Mouse (Mus musculus): Measurements from ENCODE around the gene Pdcl3. TPM values are rescaled to one million over a fixed set of nuclear protein-coding genes. Genes with fewer than 3 reads are reported as not detected.
A peak's percentile ranks its signal among the peaks of the same experiment; 100 is the strongest.

Pdcl3 gene
- polyA plus RNA-seq, 1 experiment from 2014 or later = 139 TPM

GRCm38 (mm10) chr1:38972986-38973592 lies 12.3 kb upstream of the Pdcl3 start:
- no peak for DNase-seq (ENCODE audit: low spot score)
- Histone ChIP-seq H3K27me3 (replicated peaks; ENCODE audit: insufficient read depth, low read length) (no peaks in the 10 kb centered on the region), H3K9ac (replicated peaks; ENCODE audit: low read depth) (no peak overlapping the region), H3K9me3 (ENCODE audit: low read length) (no peaks in the 10 kb centered on the region), H3K27ac (ENCODE audit: low read length) (no peak overlapping the region), H3K36me3 (ENCODE audit: insufficient read depth, low read length) (no peaks in the 10 kb centered on the region), H3K4me1 (ENCODE audit: insufficient read depth, low read depth, low read length) (no peaks in the 10 kb centered on the region), H3K4me3 (ENCODE audit: low read depth, low read length) (no peak overlapping the region), H3K4me2 (replicated peaks; ENCODE audit: low read depth, low read length) (no peak overlapping the region)
- no peak for TF ChIP-seq EP300 (IDR thresholded peaks at IDR 0.05)
- TF ChIP-seq CTCF (IDR thresholded peaks at IDR 0.05) = no peak
- WGBS = 69% methylated on average over 9 of the region's 9 CpGs
- ATAC-seq = no peak

GRCm38 (mm10) chr1:38979953-38980352 lies 5.5 kb upstream of the Pdcl3 start:
- H3K4me1 ChIP-seq (ENCODE audit: insufficient read depth, low read depth, low read length) = no peaks in the 10 kb centered on the region
- H3K36me3 ChIP-seq (ENCODE audit: insufficient read depth, low read length) = no peaks in the 10 kb centered on the region
- H3K4me2 ChIP-seq (replicated peaks; ENCODE audit: low read depth, low read length) = no peak overlapping the region
- H3K9ac ChIP-seq (replicated peaks; ENCODE audit: low read depth) = no peak overlapping the region
- H3K27me3 ChIP-seq (replicated peaks; ENCODE audit: insufficient read depth, low read length) = no peaks in the 10 kb centered on the region
- ATAC-seq (no peak), DNase-seq (ENCODE audit: low spot score) (no peak)
- no peak overlapping the region for H3K27ac ChIP-seq (ENCODE audit: low read length)
- WGBS = 70% methylated on average over 7 of the region's 7 CpGs
- H3K9me3 ChIP-seq (ENCODE audit: low read length) = no peaks in the 10 kb centered on the region
- TF ChIP-seq EP300 (IDR thresholded peaks at IDR 0.05) (no peak), CTCF (IDR thresholded peaks at IDR 0.05) (no peak)
- H3K4me3 ChIP-seq (ENCODE audit: low read depth, low read length) = no peak overlapping the region

GRCm38 (mm10) chr1:38983870-38984269 lies 1.5 kb upstream of the Pdcl3 start:
- DNase-seq (ENCODE audit: low spot score) (no peak), ATAC-seq (no peak)
- no peaks in the 10 kb centered on the region for H3K36me3 ChIP-seq (ENCODE audit: insufficient read depth, low read length)
- no peak overlapping the region for H3K27ac ChIP-seq (ENCODE audit: low read length)
- H3K4me3 ChIP-seq (ENCODE audit: low read depth, low read length) = no peak overlapping the region
- H3K4me1 ChIP-seq (ENCODE audit: insufficient read depth, low read depth, low read length) = peaks cover 3% of the 10 kb centered on the region; the same call in 1 of the 2 replicates
- H3K27me3 ChIP-seq (replicated peaks; ENCODE audit: insufficient read depth, low read length) = no peaks in the 10 kb centered on the region
- H3K4me2 ChIP-seq (replicated peaks; ENCODE audit: low read depth, low read length) = no peak overlapping the region
- 20% methylated on average over 2 of the region's 2 CpGs for WGBS
- no peaks in the 10 kb centered on the region for H3K9me3 ChIP-seq (ENCODE audit: low read length)
- no peak overlapping the region for H3K9ac ChIP-seq (replicated peaks; ENCODE audit: low read depth)
- TF ChIP-seq EP300 (IDR thresholded peaks at IDR 0.05) (no peak), CTCF (IDR thresholded peaks at IDR 0.05) (no peak)

GRCm38 (mm10) chr1:38987080-38987864 lies 1.9 kb downstream of the Pdcl3 start:
- peak; percentile 36; the same call in 1 of the 2 replicates for TF ChIP-seq EP300 (IDR thresholded peaks at IDR 0.05)
- TF ChIP-seq CTCF (IDR thresholded peaks at IDR 0.05) = no peak
- ATAC-seq (peak; percentile 99), DNase-seq (ENCODE audit: low spot score) (peak; percentile 99)
- WGBS = 3% methylated on average over 38 of the region's 38 CpGs
- H3K9ac ChIP-seq (replicated peaks; ENCODE audit: low read depth) = peak overlapping the region; percentile 71
- H3K27me3 ChIP-seq (replicated peaks; ENCODE audit: insufficient read depth, low read length) = no peaks in the 10 kb centered on the region
- peak overlapping the region; percentile 61 for H3K4me2 ChIP-seq (replicated peaks; ENCODE audit: low read depth, low read length)
- H3K27ac ChIP-seq (ENCODE audit: low read length) = peak overlapping the region; percentile 87
- peak overlapping the region; percentile 83 for H3K4me3 ChIP-seq (ENCODE audit: low read depth, low read length)
- H3K36me3 ChIP-seq (ENCODE audit: insufficient read depth, low read length) = no peaks in the 10 kb centered on the region
- no peaks in the 10 kb centered on the region for H3K9me3 ChIP-seq (ENCODE audit: low read length)
- H3K4me1 ChIP-seq (ENCODE audit: insufficient read depth, low read depth, low read length) = peaks cover 3% of the 10 kb centered on the region; the same call in 1 of the 2 replicates

- H3K27me3 ChIP-seq (replicated peaks; ENCODE audit: insufficient read depth, low read length) = no peaks in the 10 kb centered on the region
- DNase-seq (ENCODE audit: low spot score) = no peak
- no peaks in the 10 kb centered on the region for H3K36me3 ChIP-seq (ENCODE audit: insufficient read depth, low read length)
- H3K4me3 ChIP-seq (ENCODE audit: low read depth, low read length) = peak overlapping the region; percentile 83
- peak overlapping the region; percentile 61 for H3K4me2 ChIP-seq (replicated peaks; ENCODE audit: low read depth, low read length)
- H3K27ac ChIP-seq (ENCODE audit: low read length) = peak overlapping the region; percentile 87
- WGBS = under 1% methylated on average over 25 of the region's 25 CpGs
- peak overlapping the region; percentile 71 for H3K9ac ChIP-seq (replicated peaks; ENCODE audit: low read depth)
- peaks cover 3% of the 10 kb centered on the region; the same call in 1 of the 2 replicates for H3K4me1 ChIP-seq (ENCODE audit: insufficient read depth, low read depth, low read length)
- TF ChIP-seq CTCF (IDR thresholded peaks at IDR 0.05) = no peak
- no peak for TF ChIP-seq EP300 (IDR thresholded peaks at IDR 0.05)
- H3K9me3 ChIP-seq (ENCODE audit: low read length) = no peaks in the 10 kb centered on the region
- peak; percentile 88 for ATAC-seq
These were observed 2.4 kb downstream of the Pdcl3 start for GRCm38 (mm10) chr1:38987865-38988211.

- WGBS = 20% methylated on average over 7 of the region's 7 CpGs
- ATAC-seq (no peak), DNase-seq (ENCODE audit: low spot score) (peak; percentile 11)
- peak overlapping the region; percentile 83 for H3K4me3 ChIP-seq (ENCODE audit: low read depth, low read length)
- H3K9me3 ChIP-seq (ENCODE audit: low read length) = no peaks in the 10 kb centered on the region
- peak overlapping the region; percentile 87 for H3K27ac ChIP-seq (ENCODE audit: low read length)
- peak overlapping the region; percentile 71 for H3K9ac ChIP-seq (replicated peaks; ENCODE audit: low read depth)
- peaks cover 3% of the 10 kb centered on the region; the same call in 1 of the 2 replicates for H3K4me1 ChIP-seq (ENCODE audit: insufficient read depth, low read depth, low read length)
- peak overlapping the region; percentile 61 for H3K4me2 ChIP-seq (replicated peaks; ENCODE audit: low read depth, low read length)
- TF ChIP-seq CTCF (IDR thresholded peaks at IDR 0.05) = no peak
- no peak for TF ChIP-seq EP300 (IDR thresholded peaks at IDR 0.05)
- H3K27me3 ChIP-seq (replicated peaks; ENCODE audit: insufficient read depth, low read length) = no peaks in the 10 kb centered on the region
- 0 out of 2 replicates have a peak, but pooled peaks cover 4% of the 10 kb centered on the region for H3K36me3 ChIP-seq (ENCODE audit: insufficient read depth, low read length)
These were observed 2.9 kb downstream of the Pdcl3 start for GRCm38 (mm10) chr1:38988357-38988756.

Data from lung, postnatal 0 days (tissue).